Mouse (Mus musculus) heart, embryonic 12.5 days (tissue): Measurements from ENCODE around the gene Mrps25. TPM values are rescaled to one million over a fixed set of nuclear protein-coding genes. Genes with fewer than 3 reads are reported as not detected.

ENCODE experiments used
- ATAC-seq: fragments of 200-750 bp; cut with Nextera tagmentation; 2 replicates; pipeline ENCODE4 v1.8.0; 2017; ENCODE audit warnings: moderate TSS enrichment, moderate library complexity; ENCODE audit not compliant: insufficient number of reproducible peaks, low FRiP score
- H3K27ac ChIP-seq: fragments of 300-500 bp; sonication (generic); 2 replicates; pipeline ENCODE4 v1.5.1; 2016; ENCODE audit warnings: mild to moderate bottlenecking, moderate library complexity; ENCODE audit not compliant: poor library complexity, severe bottlenecking
- H3K27me3 ChIP-seq: fragments of 300-500 bp; sonication (generic); replicated peaks from 2 replicates; pipeline ENCODE4 v1.6.1; 2016; ENCODE audit warnings: mild to moderate bottlenecking, moderate library complexity
- H3K36me3 ChIP-seq: fragments of 300-500 bp; sonication (generic); 2 replicates; pipeline ENCODE4 v1.6.1; 2016; ENCODE audit warnings: mild to moderate bottlenecking, moderate library complexity
- H3K4me1 ChIP-seq: fragments of 300-500 bp; sonication (generic); replicated peaks from 2 replicates; pipeline ENCODE4 v1.6.1; 2016; ENCODE audit warnings: mild to moderate bottlenecking
- H3K4me2 ChIP-seq: fragments of 300-500 bp; sonication (generic); 2 replicates; pipeline ENCODE4 v1.6.1; 2016; ENCODE audit warnings: mild to moderate bottlenecking, moderate library complexity
- H3K4me3 ChIP-seq: fragments of 300-500 bp; sonication (generic); 2 replicates; pipeline ENCODE4 v1.5.1; 2016; ENCODE audit warnings: mild to moderate bottlenecking
- H3K9ac ChIP-seq: fragments of 300-500 bp; sonication (generic); 2 replicates; pipeline ENCODE4 v1.6.1; 2016; ENCODE audit warnings: mild to moderate bottlenecking, moderate library complexity
- H3K9me3 ChIP-seq: fragments of 300-500 bp; sonication (generic); replicated peaks from 2 replicates; pipeline ENCODE4 v1.6.1; 2016; ENCODE audit warnings: mild to moderate bottlenecking, moderate library complexity
- WGBS: fragments of 180-500 bp; shearing (Covaris S2); methylation state at CpG from one replicate; pipeline ENCODE4 v1.1.7; 2016; 5-methylcytosine and 5-hydroxymethylcytosine counted together
- polyA plus RNA-seq: library from polyadenylated mRNA; unstranded; fragments of >200 nt; fragmentation: Nextera tagmentation; extraction: Ambion mirVana; gene quantifications from 2 replicates; pipeline ENCODE4 v1.2.1, GENCODE M21; 2016

Gene Mrps25
- polyA plus RNA-seq: 72.0 and 78.1 TPM in 2 replicates

GRCm38 (mm10) chr6:92183621-92184131 is at the start of gene Mrps25:
Mrps25 (minus strand) TSS chr6:92184033.
- H3K36me3 ChIP-seq: peaks cover 45% of the 10 kb centered on the region
- H3K4me3 ChIP-seq: peak within 1 kb of the TSS; percentile 86
- H3K4me2 ChIP-seq: peak within 1 kb of the TSS; percentile 88
- H3K9ac ChIP-seq: peak within 1 kb of the TSS; percentile 83
- peak; percentile 88 for ATAC-seq
- H3K4me1 ChIP-seq: peaks cover 15% of the 10 kb centered on the region
- H3K9me3 ChIP-seq: no peaks in the 10 kb centered on the region; the same call in 1 of the 2 replicates
- no peaks in the 10 kb centered on the region for H3K27me3 ChIP-seq
- WGBS: under 1% methylated on average over 42 of the region's 42 CpGs
- H3K27ac ChIP-seq: peak within 1 kb of the TSS; percentile 49

GRCm38 (mm10) chr6:92231762-92232161 is 47.9 kb upstream of the Mrps25 start:
- no peak for ATAC-seq
- 57% methylated on average over 4 of the region's 4 CpGs for WGBS

GRCm38 (mm10) chr6:92231356-92231755 is 47.5 kb upstream of the Mrps25 start:
- ATAC-seq: no peak
- Histone ChIP-seq H3K9ac (no peak overlapping the region), H3K27ac (no peak overlapping the region), H3K4me3 (no peak overlapping the region), H3K9me3 (no peaks in the 10 kb centered on the region), H3K36me3 (no peaks in the 10 kb centered on the region), H3K4me2 (no peak overlapping the region), H3K27me3 (no peaks in the 10 kb centered on the region), H3K4me1 (no peaks in the 10 kb centered on the region)
- 59% methylated on average over 1 of the region's 1 CpGs for WGBS

More at GRCm38 (mm10) chr6:92231762-92232161, 47.9 kb upstream of the Mrps25 start:
- Histone ChIP-seq H3K4me1 (no peaks in the 10 kb centered on the region), H3K4me2 (no peak overlapping the region), H3K9me3 (no peaks in the 10 kb centered on the region), H3K36me3 (no peaks in the 10 kb centered on the region), H3K27me3 (no peaks in the 10 kb centered on the region), H3K4me3 (no peak overlapping the region), H3K27ac (no peak overlapping the region), H3K9ac (no peak overlapping the region)

- Histone ChIP-seq H3K4me2 (no peak overlapping the region), H3K4me1 (no peaks in the 10 kb centered on the region), H3K9ac (no peak overlapping the region), H3K4me3 (no peak overlapping the region), H3K36me3 (no peaks in the 10 kb centered on the region), H3K27ac (no peak overlapping the region), H3K27me3 (no peaks in the 10 kb centered on the region), H3K9me3 (no peaks in the 10 kb centered on the region)
- ATAC-seq: no peak
- 81% methylated on average over 2 of the region's 2 CpGs for WGBS
Observed at GRCm38 (mm10) chr6:92229586-92229985, 45.8 kb upstream of the Mrps25 start.

GRCm38 (mm10) chr6:92229103-92229502 is 45.3 kb upstream of the Mrps25 start:
- H3K9me3 ChIP-seq: no peaks in the 10 kb centered on the region
- H3K4me2 ChIP-seq: no peak overlapping the region
- no peak overlapping the region for H3K27ac ChIP-seq
- no peak overlapping the region for H3K4me3 ChIP-seq
- H3K36me3 ChIP-seq: no peaks in the 10 kb centered on the region
- no peaks in the 10 kb centered on the region for H3K4me1 ChIP-seq
- no peak for ATAC-seq
- H3K9ac ChIP-seq: no peak overlapping the region
- H3K27me3 ChIP-seq: no peaks in the 10 kb centered on the region

GRCm38 (mm10) chr6:92224981-92225380 is 41.1 kb upstream of the Mrps25 start:
- no peak for ATAC-seq
- no peak overlapping the region for H3K27ac ChIP-seq
- no peaks in the 10 kb centered on the region; the same call in 1 of the 2 replicates for H3K4me1 ChIP-seq
- no peak overlapping the region for H3K9ac ChIP-seq
- WGBS: 62% methylated on average over 1 of the region's 1 CpGs
- H3K36me3 ChIP-seq: no peaks in the 10 kb centered on the region
- no peak overlapping the region for H3K4me3 ChIP-seq
- 0 out of 2 replicates have a peak, but pooled peaks cover 3% of the 10 kb centered on the region for H3K9me3 ChIP-seq
- 0 out of 2 replicates have a peak, but pooled peaks cover under 1% of the 10 kb centered on the region for H3K27me3 ChIP-seq
- H3K4me2 ChIP-seq: no peak overlapping the region

GRCm38 (mm10) chr6:92222021-92222420 is 38.2 kb upstream of the Mrps25 start:
- Histone ChIP-seq H3K9me3 (0 out of 2 replicates have a peak, but pooled peaks cover 3% of the 10 kb centered on the region), H3K9ac (no peak overlapping the region), H3K36me3 (no peaks in the 10 kb centered on the region), H3K4me3 (no peak overlapping the region), H3K4me2 (no peak overlapping the region), H3K27ac (no peak overlapping the region), H3K4me1 (no peaks in the 10 kb centered on the region; the same call in 1 of the 2 replicates), H3K27me3 (0 out of 2 replicates have a peak, but pooled peaks cover 4% of the 10 kb centered on the region)
- ATAC-seq: no peak
- WGBS: 57% methylated on average over 3 of the region's 3 CpGs

- Histone ChIP-seq H3K36me3 (no peaks in the 10 kb centered on the region), H3K27ac (no peak overlapping the region), H3K9ac (no peak overlapping the region), H3K9me3 (0 out of 2 replicates have a peak, but pooled peaks cover 3% of the 10 kb centered on the region), H3K4me1 (no peaks in the 10 kb centered on the region; the same call in 1 of the 2 replicates), H3K27me3 (0 out of 2 replicates have a peak, but pooled peaks cover 4% of the 10 kb centered on the region), H3K4me2 (no peak overlapping the region), H3K4me3 (no peak overlapping the region)
- ATAC-seq: no peak
- 72% methylated on average over 6 of the region's 6 CpGs for WGBS
Observed at GRCm38 (mm10) chr6:92221604-92222003, 37.8 kb upstream of the Mrps25 start.

- H3K9ac ChIP-seq: no peak overlapping the region
- WGBS: 42% methylated on average over 3 of the region's 3 CpGs
- no peak overlapping the region for H3K27ac ChIP-seq
- H3K27me3 ChIP-seq: 0 out of 2 replicates have a peak, but pooled peaks cover 4% of the 10 kb centered on the region
- H3K36me3 ChIP-seq: no peaks in the 10 kb centered on the region
- H3K9me3 ChIP-seq: 0 out of 2 replicates have a peak, but pooled peaks cover 3% of the 10 kb centered on the region
- no peak for ATAC-seq
- H3K4me1 ChIP-seq: peaks cover 3% of the 10 kb centered on the region; the same call in 1 of the 2 replicates
- no peak overlapping the region for H3K4me3 ChIP-seq
- H3K4me2 ChIP-seq: no peak overlapping the region
Observed at GRCm38 (mm10) chr6:92219445-92219844, 35.6 kb upstream of the Mrps25 start.

- ATAC-seq: peak; percentile 94
- Histone ChIP-seq H3K4me2 (peak within 1 kb of the TSS; percentile 95), H3K4me1 (peaks cover 12% of the 10 kb centered on the region), H3K4me3 (peak within 1 kb of the TSS; percentile 98), H3K9me3 (no peaks in the 10 kb centered on the region), H3K9ac (peak within 1 kb of the TSS; percentile 96), H3K27ac (peak within 1 kb of the TSS; percentile 65), H3K27me3 (0 out of 2 replicates have a peak, but pooled peaks cover 3% of the 10 kb centered on the region), H3K36me3 (peaks cover 13% of the 10 kb centered on the region)
- WGBS: 10% methylated on average over 35 of the region's 35 CpGs
Observed at GRCm38 (mm10) chr6:92214773-92215449, 31.1 kb upstream of the Mrps25 start, which contains the start of gene Rbsn. Rbsn (minus strand) TSS chr6:92214925.

GRCm38 (mm10) chr6:92214055-92214772 is 30.4 kb upstream of the Mrps25 start:
- H3K9me3 ChIP-seq: no peaks in the 10 kb centered on the region
- no peaks in the 10 kb centered on the region for H3K27me3 ChIP-seq
- peak overlapping the region; percentile 95 for H3K4me2 ChIP-seq
- peak; percentile 68 for ATAC-seq
- H3K4me1 ChIP-seq: peaks cover 12% of the 10 kb centered on the region
- H3K9ac ChIP-seq: peak overlapping the region; percentile 96
- peak overlapping the region; percentile 98 for H3K4me3 ChIP-seq
- peak overlapping the region; percentile 65 for H3K27ac ChIP-seq
- peaks cover 19% of the 10 kb centered on the region for H3K36me3 ChIP-seq
- under 1% methylated on average over 48 of the region's 48 CpGs for WGBS
